Mouse (Mus musculus) limb, embryonic 13.5 days (tissue): ENCODE measurements around the gene Exoc6b. TPM values are rescaled to one million over a fixed set of nuclear protein-coding genes. Genes with fewer than 3 reads are reported as not detected.

Experiments
- ATAC-seq: fragments of 200-750 bp; cut with Nextera tagmentation; 2 replicates; pipeline ENCODE4 v1.8.0; 2017; ENCODE audit warnings: low read depth, moderate number of reproducible peaks, moderate TSS enrichment; ENCODE audit not compliant: low FRiP score
- H3K27ac ChIP-seq: fragments of 300-500 bp; sonication (generic); 2 replicates; pipeline ENCODE4 v1.5.1; 2015; ENCODE audit warnings: inconsistent platforms, mild to moderate bottlenecking, moderate library complexity
- H3K27me3 ChIP-seq: fragments of 300-500 bp; sonication (generic); 2 replicates; pipeline ENCODE4 v1.6.1; 2015; ENCODE audit warnings: mild to moderate bottlenecking, inconsistent platforms
- H3K36me3 ChIP-seq: fragments of 300-500 bp; sonication (generic); 2 replicates; pipeline ENCODE4 v1.6.1; 2015; ENCODE audit warnings: inconsistent platforms, mild to moderate bottlenecking, moderate library complexity
- H3K4me1 ChIP-seq: fragments of 300-500 bp; sonication (generic); 2 replicates; pipeline ENCODE4 v1.6.1; 2015; ENCODE audit warnings: inconsistent platforms
- H3K4me2 ChIP-seq: fragments of 300-500 bp; sonication (generic); replicated peaks from 2 replicates; pipeline ENCODE4 v1.6.1; 2015; ENCODE audit warnings: inconsistent platforms, mild to moderate bottlenecking, moderate library complexity
- H3K4me3 ChIP-seq: fragments of 300-500 bp; sonication (generic); 2 replicates; pipeline ENCODE4 v1.5.1; 2015; ENCODE audit warnings: moderate library complexity, mild to moderate bottlenecking, inconsistent platforms
- H3K9ac ChIP-seq: fragments of 300-500 bp; sonication (generic); 2 replicates; pipeline ENCODE4 v1.6.1; 2015; ENCODE audit warnings: mild to moderate bottlenecking, inconsistent platforms
- H3K9me3 ChIP-seq: fragments of 300-500 bp; sonication (generic); 2 replicates; pipeline ENCODE4 v1.6.1; 2016; ENCODE audit warnings: inconsistent platforms
- WGBS: fragments of 180-500 bp; shearing (Covaris S2); methylation state at CpG from one replicate; pipeline ENCODE4 v1.1.7; 2015; 5-methylcytosine and 5-hydroxymethylcytosine counted together
- polyA plus RNA-seq: library from polyadenylated mRNA; unstranded; fragments of >200 nt; fragmentation: Nextera tagmentation; extraction: Ambion mirVana; gene quantifications from 2 replicates; pipeline ENCODE4 v1.2.1, GENCODE M21; 2015

Gene Exoc6b
- polyA plus RNA-seq, 1 experiment from 2014 or later, result 40.1 TPM

DNA sequence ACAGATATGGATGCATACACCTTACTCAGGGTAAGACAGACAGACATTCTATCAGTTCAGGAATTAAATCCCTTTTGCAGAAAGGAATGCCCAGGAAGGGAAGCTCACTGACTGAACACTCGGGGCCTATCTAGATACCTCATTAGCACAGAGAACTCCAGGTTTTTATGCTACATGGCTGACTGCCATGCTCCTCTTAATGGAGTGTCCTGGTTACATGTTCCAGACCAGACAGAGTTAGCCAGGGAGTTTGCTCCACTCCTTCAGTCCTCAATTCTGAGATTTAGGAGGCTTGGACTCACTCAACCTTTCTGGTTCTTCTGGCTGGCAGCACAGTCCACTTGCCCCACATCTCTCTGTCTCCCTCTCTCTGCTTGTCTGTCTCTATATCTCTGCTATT lies 106.3 kb downstream of the Exoc6b start:
- Histone ChIP-seq H3K4me2 (no peak overlapping the region), H3K9ac (no peak overlapping the region), H3K27ac (no peak overlapping the region), H3K27me3 (no peaks in the 10 kb centered on the region), H3K4me1 (peaks cover 20% of the 10 kb centered on the region), H3K9me3 (no peaks in the 10 kb centered on the region), H3K36me3 (no peaks in the 10 kb centered on the region), H3K4me3 (no peak overlapping the region)
- no peak for ATAC-seq
- 43% methylated on average over 1 of the region's 1 CpGs for WGBS

- no peak for ATAC-seq
- Histone ChIP-seq H3K4me3 (no peak overlapping the region), H3K9ac (no peak overlapping the region), H3K9me3 (no peaks in the 10 kb centered on the region), H3K4me2 (no peak overlapping the region), H3K4me1 (peaks cover 18% of the 10 kb centered on the region), H3K27me3 (no peaks in the 10 kb centered on the region), H3K36me3 (no peaks in the 10 kb centered on the region), H3K27ac (no peak overlapping the region)
- 90% methylated on average over 3 of the region's 3 CpGs for WGBS
Measured at GRCm38 (mm10) chr6:84961763-84962162, 107.5 kb downstream of the Exoc6b start.

GRCm38 (mm10) chr6:84959520-84959919 lies 109.8 kb downstream of the Exoc6b start:
- H3K4me2 ChIP-seq, result no peak overlapping the region
- H3K27me3 ChIP-seq, result no peaks in the 10 kb centered on the region
- no peaks in the 10 kb centered on the region for H3K9me3 ChIP-seq
- peaks cover 18% of the 10 kb centered on the region for H3K4me1 ChIP-seq
- 0 out of 2 replicates have a peak overlapping the region, but pooled peaks have one; percentile 0 for H3K27ac ChIP-seq
- H3K36me3 ChIP-seq, result no peaks in the 10 kb centered on the region
- no peak overlapping the region for H3K9ac ChIP-seq
- 17% methylated on average over 2 of the region's 2 CpGs for WGBS
- no peak overlapping the region for H3K4me3 ChIP-seq
- ATAC-seq, result no peak; the same call in 1 of the 2 replicates

DNA sequence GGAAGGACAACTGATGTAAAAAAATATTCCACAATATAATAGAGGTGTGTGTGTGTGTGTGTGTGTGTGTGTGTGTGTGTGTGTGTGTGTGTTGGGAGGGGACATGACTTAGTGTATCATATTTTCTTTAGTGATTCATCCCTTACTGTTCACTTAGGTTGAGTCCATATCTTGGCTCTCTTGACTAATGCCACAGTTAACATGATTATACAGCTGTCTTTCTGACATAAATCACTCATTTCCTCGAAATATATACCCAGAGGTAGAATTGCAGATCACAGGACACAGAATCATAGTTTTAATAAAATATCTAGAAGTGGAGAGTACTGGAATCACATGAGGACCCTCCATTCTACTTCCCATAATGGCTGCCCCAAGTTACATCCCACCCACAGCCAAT lies 117.7 kb downstream of the Exoc6b start:
- Histone ChIP-seq H3K4me1 (no peaks in the 10 kb centered on the region), H3K4me3 (no peak overlapping the region), H3K9me3 (no peaks in the 10 kb centered on the region), H3K4me2 (no peak overlapping the region), H3K36me3 (no peaks in the 10 kb centered on the region), H3K27me3 (no peaks in the 10 kb centered on the region), H3K9ac (no peak overlapping the region), H3K27ac (no peak overlapping the region)
- ATAC-seq, result no peak
- 83% methylated on average over 1 of the region's 1 CpGs for WGBS

GRCm38 (mm10) chr6:84946569-84946968 lies 122.7 kb downstream of the Exoc6b start:
- Histone ChIP-seq H3K9ac (no peak overlapping the region), H3K36me3 (no peaks in the 10 kb centered on the region), H3K9me3 (no peaks in the 10 kb centered on the region), H3K4me2 (no peak overlapping the region), H3K4me3 (no peak overlapping the region), H3K27ac (no peak overlapping the region), H3K4me1 (no peaks in the 10 kb centered on the region), H3K27me3 (no peaks in the 10 kb centered on the region)
- no peak for ATAC-seq
- WGBS, result 62% methylated on average over 3 of the region's 3 CpGs

DNA sequence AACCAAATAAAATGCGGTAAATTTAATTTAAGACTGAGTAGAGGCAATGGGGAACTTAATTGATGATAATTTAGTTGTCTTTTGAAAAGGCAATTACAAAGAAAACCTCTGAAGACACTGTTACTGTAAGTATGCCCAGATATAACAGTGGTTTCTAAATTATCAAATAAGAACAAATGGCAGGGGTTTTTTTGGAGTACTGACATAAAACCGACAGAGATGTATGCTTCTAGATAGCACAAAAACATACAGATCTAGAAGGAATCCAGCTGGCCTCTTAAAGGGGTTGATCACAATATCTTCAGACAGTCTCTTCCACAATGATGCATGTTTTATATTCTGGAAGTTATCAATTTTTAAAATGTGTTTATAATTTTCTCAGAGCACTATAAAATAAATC lies 123.2 kb downstream of the Exoc6b start:
- no peaks in the 10 kb centered on the region for H3K36me3 ChIP-seq
- WGBS, result 86% methylated on average over 2 of the region's 2 CpGs
- no peak overlapping the region for H3K27ac ChIP-seq
- no peaks in the 10 kb centered on the region for H3K9me3 ChIP-seq
- no peak overlapping the region for H3K4me2 ChIP-seq
- no peak for ATAC-seq
- H3K4me1 ChIP-seq, result no peaks in the 10 kb centered on the region
- no peak overlapping the region for H3K9ac ChIP-seq
- no peaks in the 10 kb centered on the region for H3K27me3 ChIP-seq
- H3K4me3 ChIP-seq, result no peak overlapping the region

DNA sequence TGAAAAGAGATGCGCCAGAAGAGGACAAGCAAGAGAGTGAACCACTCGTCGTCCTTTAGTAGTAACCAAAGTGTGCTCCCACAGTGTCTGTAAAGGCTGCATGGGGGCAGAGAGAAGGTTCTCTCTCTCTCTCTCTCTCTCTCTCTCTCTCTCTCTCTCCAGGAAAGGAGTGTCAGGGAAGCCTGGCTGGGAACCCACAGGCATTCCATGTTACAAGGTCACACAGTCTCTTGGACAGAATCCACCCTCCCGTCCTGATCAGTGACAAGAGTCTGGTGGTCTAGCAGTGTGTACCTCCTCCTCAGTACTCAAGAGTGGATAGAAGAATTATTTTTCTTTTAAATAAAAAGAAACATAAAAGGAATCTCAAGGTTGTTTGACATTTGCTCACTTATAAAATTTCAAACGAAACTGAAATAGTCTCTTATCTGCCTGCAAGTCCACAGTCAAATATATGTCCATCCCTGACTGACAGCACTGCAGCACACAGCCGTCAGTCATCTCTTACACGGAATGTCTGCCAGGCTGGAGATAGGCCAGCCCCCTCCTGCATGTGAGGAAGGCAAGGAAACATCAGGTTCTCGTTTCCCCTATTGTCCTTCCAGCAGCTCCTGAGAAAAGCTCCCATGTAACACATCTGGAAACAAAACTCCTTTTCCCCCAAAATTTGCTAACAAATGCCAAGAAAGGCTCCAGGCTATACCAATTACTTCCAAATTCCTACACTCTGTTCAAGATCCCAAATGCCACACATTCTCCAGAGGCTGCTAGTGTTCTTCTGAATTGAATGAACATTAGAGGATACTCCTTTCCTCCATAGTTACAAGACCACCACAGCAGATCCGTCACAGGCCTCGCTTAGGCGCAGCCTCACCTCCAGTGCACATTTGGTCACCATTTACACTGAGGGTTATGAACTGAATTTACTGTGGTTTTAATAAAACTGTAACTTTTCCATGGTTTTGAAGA lies 136.1 kb downstream of the Exoc6b start:
- no peak overlapping the region for H3K4me3 ChIP-seq
- H3K4me2 ChIP-seq, result no peak overlapping the region
- H3K36me3 ChIP-seq, result no peaks in the 10 kb centered on the region
- no peak overlapping the region for H3K9ac ChIP-seq
- no peak for ATAC-seq
- H3K4me1 ChIP-seq, result peaks cover 29% of the 10 kb centered on the region
- no peaks in the 10 kb centered on the region for H3K27me3 ChIP-seq
- no peaks in the 10 kb centered on the region for H3K9me3 ChIP-seq
- peak overlapping the region; percentile 33; the same call in 1 of the 2 replicates for H3K27ac ChIP-seq
- WGBS, result 48% methylated on average over 11 of the region's 11 CpGs

GRCm38 (mm10) chr6:84931051-84931450 lies 138.3 kb downstream of the Exoc6b start:
- H3K9ac ChIP-seq, result no peak overlapping the region
- 24% methylated on average over 1 of the region's 1 CpGs for WGBS

GRCm38 (mm10) chr6:84926066-84926465 lies 143.2 kb downstream of the Exoc6b start:
- no peak for ATAC-seq
- Histone ChIP-seq H3K4me1 (peaks cover 15% of the 10 kb centered on the region), H3K36me3 (no peaks in the 10 kb centered on the region), H3K9me3 (no peaks in the 10 kb centered on the region), H3K27ac (no peak overlapping the region), H3K4me2 (no peak overlapping the region), H3K4me3 (no peak overlapping the region), H3K9ac (no peak overlapping the region), H3K27me3 (no peaks in the 10 kb centered on the region)
- 54% methylated on average over 3 of the region's 3 CpGs for WGBS

More at GRCm38 (mm10) chr6:84931051-84931450, 138.3 kb downstream of the Exoc6b start:
- peaks cover 29% of the 10 kb centered on the region for H3K4me1 ChIP-seq
- no peaks in the 10 kb centered on the region for H3K27me3 ChIP-seq
- no peak overlapping the region for H3K27ac ChIP-seq
- no peaks in the 10 kb centered on the region for H3K9me3 ChIP-seq
- no peaks in the 10 kb centered on the region for H3K36me3 ChIP-seq
- no peak overlapping the region for H3K4me2 ChIP-seq
- H3K4me3 ChIP-seq, result no peak overlapping the region
- no peak for ATAC-seq

GRCm38 (mm10) chr6:84923760-84924221 lies 145.5 kb downstream of the Exoc6b start:
- Histone ChIP-seq H3K9me3 (no peaks in the 10 kb centered on the region), H3K4me3 (no peak overlapping the region), H3K9ac (peak overlapping the region; percentile 15; the same call in 1 of the 2 replicates), H3K27ac (peak overlapping the region; percentile 52; the same call in 1 of the 2 replicates), H3K36me3 (no peaks in the 10 kb centered on the region), H3K4me1 (peaks cover 15% of the 10 kb centered on the region), H3K27me3 (no peaks in the 10 kb centered on the region), H3K4me2 (peak overlapping the region; percentile 39)
- no peak for ATAC-seq
- WGBS, result 34% methylated on average over 12 of the region's 12 CpGs

- Histone ChIP-seq H3K36me3 (no peaks in the 10 kb centered on the region), H3K9me3 (no peaks in the 10 kb centered on the region), H3K4me3 (no peak overlapping the region), H3K27me3 (no peaks in the 10 kb centered on the region), H3K9ac (no peak overlapping the region), H3K4me2 (no peak overlapping the region), H3K4me1 (no peaks in the 10 kb centered on the region), H3K27ac (no peak overlapping the region)
- ATAC-seq, result no peak
- 27% methylated on average over 2 of the region's 2 CpGs for WGBS
Measured at GRCm38 (mm10) chr6:84916291-84916690, 153.0 kb downstream of the Exoc6b start.

DNA sequence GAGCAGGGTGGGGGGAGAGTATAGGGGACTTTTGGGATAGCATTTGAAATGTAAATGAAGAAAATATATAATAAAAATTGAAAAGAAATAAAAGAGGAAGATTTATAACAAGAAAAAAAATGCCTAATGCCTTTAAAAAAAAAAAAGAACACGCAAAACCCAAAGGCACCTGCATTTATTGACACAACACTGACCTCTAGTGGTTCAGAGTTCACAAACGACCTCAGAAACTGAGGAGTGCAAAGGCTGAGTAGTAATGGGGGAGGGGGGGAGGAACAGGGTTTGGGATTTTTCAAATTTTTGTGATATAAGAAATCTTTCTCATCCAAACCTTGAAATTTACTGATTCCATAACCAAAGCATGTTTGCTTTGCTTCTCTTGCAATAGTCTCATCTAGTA lies 156.9 kb downstream of the Exoc6b start:
- Histone ChIP-seq H3K4me2 (no peak overlapping the region), H3K4me3 (no peak overlapping the region), H3K36me3 (no peaks in the 10 kb centered on the region), H3K4me1 (no peaks in the 10 kb centered on the region), H3K27ac (no peak overlapping the region), H3K9ac (no peak overlapping the region), H3K9me3 (no peaks in the 10 kb centered on the region), H3K27me3 (no peaks in the 10 kb centered on the region)
- no peak for ATAC-seq
- WGBS, result 2% methylated on average over 2 of the region's 2 CpGs
